Mouse (Mus musculus): ENCODE results near the gene Pde4b.
"Not testable (repeated sequence)": the region's sequence is repeated elsewhere in the genome, so short reads cannot be mapped to it uniquely, and the experiment has no call there.

DNA sequence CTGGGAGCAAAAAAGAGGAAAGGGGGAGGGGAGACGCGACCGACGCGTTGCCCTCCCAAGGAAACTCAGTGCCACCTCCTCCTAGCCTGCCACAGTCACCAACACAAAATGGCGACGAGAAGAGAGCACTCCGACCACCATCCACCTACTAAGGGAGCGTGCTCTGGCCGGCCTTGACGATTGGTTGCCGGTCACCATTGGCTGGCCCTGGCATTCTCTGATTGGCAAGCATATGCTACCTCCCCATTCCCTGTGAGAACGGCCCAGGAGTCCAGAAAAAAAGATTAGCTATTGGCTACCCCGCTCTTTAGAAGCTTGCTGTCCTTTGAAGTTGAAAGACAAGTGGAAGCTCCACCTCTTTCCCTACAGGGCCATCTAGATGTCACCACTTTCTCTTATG, 38.0 kb upstream of the Pde4b start:
- TF ChIP-seq CTCF (IDR thresholded peaks at IDR 0.05; ENCODE audit: control insufficient read depth, insufficient read depth, low read length); POLR2A (IDR thresholded peaks at IDR 0.05; ENCODE audit: borderline replicate concordance, control insufficient read depth, low read depth, low read length): not testable (repeated sequence)
